Mouse (Mus musculus) embryonic stem cell, embryonic (primary cell): ENCODE measurements at regions not wholly inside any gene's neighbourhood (a gene's known extent, or its start where the extent isn't known, plus 50 kb on each side); places are given as distances from the start of the nearest gene placed in this dataset.

ENCODE experiments used
- CTCF ChIA-PET, 4 experiments: fragments of 300-600 bp in 2 of 4; fragments of 350-600 bp in 2 of 4; sonication (Branson Sonifier 250); formaldehyde crosslinking; loops; one replicate each; lab custom pipeline; 2022; ENCODE audit warnings: inconsistent platforms in 2 of 4; lab: Charles Lee
- POLR2A ChIA-PET, 4 experiments: fragments of 300-600 bp in 2 of 4; fragments of 350-600 bp in 2 of 4; sonication (Branson Sonifier 250); formaldehyde crosslinking; loops; one replicate each; lab custom pipeline; 2022; ENCODE audit warnings: antibody characterized with exemption in 4 of 4, inconsistent platforms in 1 of 4; lab: Charles Lee

- ChIA-PET POLR2A (no interaction called here), CTCF (interaction anchor here in 1 of 4 experiments (0.5 kb wide), 1 partner anchor 454 kb away, joined by 9 read pairs; no protein-coding TSS in a partner anchor)
Measured at GRCm38 (mm10) chr4:69255826-69256753, 301.9 kb upstream of the Brinp1 start.
